Mouse (Mus musculus): ENCODE results near the gene Gm14862. TPM values are rescaled to one million over a fixed set of nuclear protein-coding genes. Genes with fewer than 3 reads are reported as not detected.

Gene Gm14862
- total and polyA plus RNA-seq, 3 experiments: not detected

DNA sequence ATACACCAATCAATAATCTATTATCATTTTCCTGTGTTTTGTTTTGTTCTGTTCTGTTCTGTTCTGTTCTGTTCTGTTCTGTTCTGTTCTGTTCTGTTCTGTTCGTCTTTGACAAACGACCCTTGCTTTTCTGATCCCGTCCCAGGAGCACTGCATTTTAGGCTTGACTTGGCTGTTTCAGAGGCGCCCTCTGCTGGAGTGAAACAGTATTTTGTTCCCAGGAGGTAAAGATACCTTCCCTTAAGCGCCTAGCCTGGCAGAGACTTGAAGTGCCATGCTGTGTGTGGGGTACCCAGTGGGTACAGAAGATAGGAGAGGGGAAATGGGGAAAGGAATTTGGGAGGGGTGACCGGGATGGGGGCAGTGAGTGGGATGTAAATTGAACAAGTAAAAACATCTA, 35.5 kb downstream of the Gm14862 start:
- Histone ChIP-seq H3K79me2 (replicated peaks; ENCODE audit: control insufficient read depth, extremely low read depth, insufficient read depth, poor library complexity, severe bottlenecking) (no peaks in the 10 kb centered on the region), H3K36me3 (replicated peaks in 1 of 2; ENCODE audit: control insufficient read depth in 1 of 2, insufficient read depth in 1 of 2, low read length in 1 of 2) (no peaks in the 10 kb centered on the region), H3K9ac (ENCODE audit: insufficient read depth, low read depth) (no peak overlapping the region), H3K27ac (ENCODE audit: insufficient read depth, low read depth) (no peak overlapping the region), H3K27me3 (replicated peaks) (no peaks in the 10 kb centered on the region), H3K4me1 (ENCODE audit: control insufficient read depth in 1 of 2, insufficient read depth in 2 of 2) (peaks cover 0 to 10% of the 10 kb centered on the region in 2 experiments; a peak in 2 of 4 replicates), H3K4me2 (ENCODE audit: insufficient read depth, low read depth, poor library complexity, severe bottlenecking) (no peak overlapping the region), H3K9me3 (replicated peaks; ENCODE audit: low read length) (no peaks in the 10 kb centered on the region), H3K4me3 (replicated peaks in 1 of 3; ENCODE audit: low read depth in 2 of 3, low read length in 2 of 3, poor library complexity in 1 of 3) (no peak overlapping the region)
- in situ Hi-C loops (cut with MboI; ENCODE audit: low pct_ligation_motif_present, low pct_unique_long_range_greater_than_20kb, low sequenced_read_pairs) (no loop called here), dilution Hi-C loops (cut with MboI; ENCODE audit: extremely low pct_ligation_motif_present, extremely low pct_unique_long_range_greater_than_20kb, low sequenced_read_pairs) (no loop called here)
- no peak for TF ChIP-seq POLR2AphosphoS2 (IDR thresholded peaks at IDR 0.05; ENCODE audit: low read depth, low read length)
- TF ChIP-seq EP300 (IDR thresholded peaks at IDR 0.05; ENCODE audit: low read length): no peak
- TF ChIP-seq MYC (IDR thresholded peaks at IDR 0.05; ENCODE audit: low read depth, low read length): no peak
- peak; percentile 56 for TF ChIP-seq RAD21 (IDR thresholded peaks at IDR 0.05; ENCODE audit: low read depth, low read length)
- TF ChIP-seq CTCF (conservative IDR thresholded peaks at IDR 0.05 in 1 of 2, IDR thresholded peaks at IDR 0.05 in 1 of 2; ENCODE audit: low read depth in 2 of 2, low read length in 2 of 2): peak in 1 of 2 experiments; percentile 74; a peak in 2 of 4 replicates
- peak; percentile 71 for TF ChIP-seq SMC3 (IDR thresholded peaks at IDR 0.05; ENCODE audit: low read depth, low read length)
- TF ChIP-seq MXI1 (IDR thresholded peaks at IDR 0.05; ENCODE audit: low read depth, low read length): no peak
- DNase-seq (ENCODE audit: extremely low read depth): peak; percentile 61

DNA sequence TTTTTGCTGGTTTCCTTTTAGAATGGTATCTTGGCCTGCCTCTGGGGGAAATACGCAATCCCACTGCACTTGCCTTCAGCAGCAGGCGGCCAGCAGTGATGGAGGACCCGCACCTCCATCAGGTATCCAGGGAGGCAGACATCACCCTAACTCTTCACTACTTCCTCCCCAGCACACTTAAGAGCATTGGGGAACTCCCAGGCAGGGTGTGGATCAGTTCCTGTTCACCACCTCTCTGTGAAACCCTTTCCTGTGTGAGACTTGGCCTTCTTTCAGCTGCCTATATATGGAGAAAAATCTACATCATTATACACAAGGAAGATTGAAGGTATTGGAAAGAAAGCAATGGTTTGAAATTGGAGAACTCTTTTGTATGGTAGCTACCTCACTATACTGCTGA, 37.1 kb downstream of the Gm14862 start:
- no peaks in the 10 kb centered on the region for H3K9me3 ChIP-seq (replicated peaks; ENCODE audit: low read length)
- DNase-seq (ENCODE audit: extremely low read depth): peak; percentile 39
- H3K9ac ChIP-seq (ENCODE audit: insufficient read depth, low read depth): no peak overlapping the region
- no peaks in the 10 kb centered on the region for H3K36me3 ChIP-seq (replicated peaks in 1 of 2; ENCODE audit: control insufficient read depth in 1 of 2, insufficient read depth in 1 of 2, low read length in 1 of 2)
- no peak for TF ChIP-seq MXI1 (IDR thresholded peaks at IDR 0.05; ENCODE audit: low read depth, low read length)
- no peak for TF ChIP-seq JUN (IDR thresholded peaks at IDR 0.05; ENCODE audit: insufficient read depth, low read depth, low read length)
- no peak for TF ChIP-seq SMC3 (IDR thresholded peaks at IDR 0.05; ENCODE audit: low read depth, low read length)
- H3K4me1 ChIP-seq (ENCODE audit: control insufficient read depth in 1 of 2, insufficient read depth in 2 of 2): peaks cover 0 to 10% of the 10 kb centered on the region in 2 experiments; a peak in 2 of 4 replicates
- dilution Hi-C loops (cut with MboI; ENCODE audit: extremely low pct_ligation_motif_present, extremely low pct_unique_long_range_greater_than_20kb, low sequenced_read_pairs) (no loop called here), in situ Hi-C loops (cut with MboI; ENCODE audit: low pct_ligation_motif_present, low pct_unique_long_range_greater_than_20kb, low sequenced_read_pairs) (no loop called here)
- no peaks in the 10 kb centered on the region for H3K27me3 ChIP-seq (replicated peaks)
- no peak overlapping the region for H3K4me3 ChIP-seq (replicated peaks in 1 of 3; ENCODE audit: low read depth in 2 of 3, low read length in 2 of 3, poor library complexity in 1 of 3)
- no peak overlapping the region for H3K27ac ChIP-seq (ENCODE audit: insufficient read depth, low read depth)
- H3K4me2 ChIP-seq (ENCODE audit: insufficient read depth, low read depth, poor library complexity, severe bottlenecking): no peak overlapping the region
- no peaks in the 10 kb centered on the region for H3K79me2 ChIP-seq (replicated peaks; ENCODE audit: control insufficient read depth, extremely low read depth, insufficient read depth, poor library complexity, severe bottlenecking)

DNA sequence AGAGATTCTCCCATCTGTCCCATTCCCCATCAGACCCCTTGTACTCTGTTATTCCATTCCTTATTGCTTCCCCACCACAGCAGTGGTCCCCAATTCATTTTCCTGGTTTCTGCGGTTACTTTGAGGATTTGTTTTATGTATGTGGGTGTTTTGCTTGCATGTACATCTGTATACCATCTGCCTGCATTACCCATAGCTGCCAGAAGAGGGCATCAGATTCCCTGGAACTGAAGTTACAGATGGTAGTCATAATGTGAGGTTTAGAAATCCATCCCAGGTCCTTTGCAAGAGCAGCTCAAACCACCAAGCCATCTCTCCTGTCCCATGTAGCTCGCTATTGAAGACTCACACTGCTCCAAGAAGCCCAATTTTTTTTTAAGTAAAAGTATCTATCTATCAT, 40.5 kb downstream of the Gm14862 start:
- H3K9ac ChIP-seq (ENCODE audit: insufficient read depth, low read depth): no peak overlapping the region
- dilution Hi-C loops (cut with MboI; ENCODE audit: extremely low pct_ligation_motif_present, extremely low pct_unique_long_range_greater_than_20kb, low sequenced_read_pairs): no loop called here
- no peaks in the 10 kb centered on the region for H3K27me3 ChIP-seq (replicated peaks)
- H3K4me3 ChIP-seq (replicated peaks in 1 of 3; ENCODE audit: low read depth in 2 of 3, low read length in 2 of 3, poor library complexity in 1 of 3): no peak overlapping the region
- H3K4me1 ChIP-seq (ENCODE audit: control insufficient read depth in 1 of 2, insufficient read depth in 2 of 2): peaks cover 0 to 10% of the 10 kb centered on the region in 2 experiments; a peak in 2 of 4 replicates
- H3K27ac ChIP-seq (ENCODE audit: insufficient read depth, low read depth): no peak overlapping the region
- H3K79me2 ChIP-seq (replicated peaks; ENCODE audit: control insufficient read depth, extremely low read depth, insufficient read depth, poor library complexity, severe bottlenecking): no peaks in the 10 kb centered on the region
- H3K36me3 ChIP-seq (replicated peaks in 1 of 2; ENCODE audit: control insufficient read depth in 1 of 2, insufficient read depth in 1 of 2, low read length in 1 of 2): no peaks in the 10 kb centered on the region
- in situ Hi-C loops (cut with MboI; ENCODE audit: low pct_ligation_motif_present, low pct_unique_long_range_greater_than_20kb, low sequenced_read_pairs): no loop called here
- no peak for TF ChIP-seq MAX (IDR thresholded peaks at IDR 0.05; ENCODE audit: low read length)
- no peak for TF ChIP-seq EP300 (IDR thresholded peaks at IDR 0.05; ENCODE audit: low read length)
- peak; percentile 29 to 36 for TF ChIP-seq CTCF (conservative IDR thresholded peaks at IDR 0.05 in 1 of 2, IDR thresholded peaks at IDR 0.05 in 1 of 2; ENCODE audit: low read depth in 2 of 2, low read length in 2 of 2)
- no peak for TF ChIP-seq SMC3 (IDR thresholded peaks at IDR 0.05; ENCODE audit: low read depth, low read length)
- peak; percentile 13 for TF ChIP-seq RAD21 (IDR thresholded peaks at IDR 0.05; ENCODE audit: low read depth, low read length)
- TF ChIP-seq UBTF (IDR thresholded peaks at IDR 0.05; ENCODE audit: low read depth, low read length): no peak
- TF ChIP-seq E2F4 (IDR thresholded peaks at IDR 0.05; ENCODE audit: insufficient replicate concordance, low read depth, low read length): no peak
- no peak for DNase-seq (ENCODE audit: extremely low read depth)
- H3K9me3 ChIP-seq (replicated peaks; ENCODE audit: low read length): no peaks in the 10 kb centered on the region
- H3K4me2 ChIP-seq (ENCODE audit: insufficient read depth, low read depth, poor library complexity, severe bottlenecking): no peak overlapping the region

Measured in CH12.LX (cell line).